Mouse (Mus musculus) lung, postnatal 0 days (tissue): ENCODE measurements at regions not wholly inside any gene's neighbourhood (a gene's known extent, or its start where the extent isn't known, plus 50 kb on each side); places are given as distances from the start of the nearest gene placed in this dataset.

ENCODE experiments used
- ATAC-seq: fragments of 200-750 bp; cut with Nextera tagmentation; 2 replicates; pipeline ENCODE4 v1.8.0; 2017; ENCODE audit warnings: moderate library complexity
- DNase-seq: peaks from one replicate; pipeline ENCODE4 v3.0.0-alpha.2; 2016; ENCODE audit warnings: low spot score
- H3K27ac ChIP-seq: fragments of 300-500 bp; sonication (generic); 2 replicates; pipeline ENCODE4 v1.5.1; 2014; ENCODE audit warnings: antibody characterized with exemption, mild to moderate bottlenecking, low read length, mixed read lengths
- H3K27me3 ChIP-seq: fragments of 300-500 bp; sonication (generic); replicated peaks from 2 replicates; pipeline ENCODE4 v1.6.1; 2014; ENCODE audit warnings: low read length, mixed read lengths; ENCODE audit not compliant: insufficient read depth
- H3K36me3 ChIP-seq: fragments of 300-500 bp; sonication (generic); 2 replicates; pipeline ENCODE4 v1.6.1; 2014; ENCODE audit warnings: low read length, mixed read lengths; ENCODE audit not compliant: insufficient read depth
- H3K4me1 ChIP-seq: fragments of 300-500 bp; sonication (generic); 2 replicates; pipeline ENCODE4 v1.6.1; 2014; ENCODE audit warnings: antibody characterized with exemption, low read depth, low read length, mixed read lengths; ENCODE audit not compliant: insufficient read depth
- H3K4me2 ChIP-seq: fragments of 300-500 bp; sonication (generic); replicated peaks from 2 replicates; pipeline ENCODE4 v1.6.1; 2014; ENCODE audit warnings: low read depth, mild to moderate bottlenecking, low read length, moderate library complexity, mixed read lengths
- H3K4me3 ChIP-seq: fragments of 300-500 bp; sonication (generic); 2 replicates; pipeline ENCODE4 v1.5.1; 2014; ENCODE audit warnings: low read depth, low read length
- H3K9ac ChIP-seq: fragments of 300-500 bp; sonication (generic); replicated peaks from 2 replicates; pipeline ENCODE4 v1.6.1; 2014; ENCODE audit warnings: low read depth, mild to moderate bottlenecking
- H3K9me3 ChIP-seq: fragments of 300-500 bp; sonication (generic); 2 replicates; pipeline ENCODE4 v1.6.1; 2016; ENCODE audit warnings: low read length, mixed read lengths
- CTCF ChIP-seq: IDR thresholded peaks from 2 replicates; pipeline ENCODE4 v1.5.1; 2016; ENCODE audit warnings: antibody characterized with exemption, mild to moderate bottlenecking
- EP300 ChIP-seq: IDR thresholded peaks from 2 replicates; pipeline ENCODE4 v1.6.1; 2016; ENCODE audit warnings: antibody characterized with exemption, mild to moderate bottlenecking, control low read depth
- WGBS: fragments of 180-500 bp; shearing (Covaris S2); extraction: QIAGEN DNeasy Blood & Tissue Kit; methylation state at CpG from one replicate; pipeline ENCODE4 v1.1.7; 2014; 5-methylcytosine and 5-hydroxymethylcytosine counted together

DNA sequence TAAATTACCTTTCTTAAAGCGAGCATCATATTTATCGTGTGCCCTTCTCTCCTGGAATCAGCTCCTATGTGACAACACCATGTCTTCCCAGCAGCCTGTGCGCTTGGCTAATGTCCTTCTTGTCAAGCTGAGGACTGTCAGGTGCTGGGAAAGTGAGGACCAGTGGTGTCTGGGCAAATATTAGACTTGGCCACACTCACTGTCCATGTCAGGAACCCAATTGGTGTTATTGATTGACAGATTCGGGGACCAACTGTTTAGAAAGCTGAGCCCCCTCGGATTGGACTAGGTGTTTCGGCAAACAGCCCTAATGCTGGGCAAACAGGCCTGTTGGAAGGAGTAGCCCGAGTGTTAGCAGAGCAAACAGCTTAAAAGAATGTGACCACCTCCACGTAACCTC lies 73.1 kb downstream of the Rplp1 start:
- Histone ChIP-seq H3K4me2 (no peak overlapping the region), H3K4me3 (no peak overlapping the region), H3K36me3 (no peaks in the 10 kb centered on the region), H3K9me3 (no peaks in the 10 kb centered on the region), H3K9ac (no peak overlapping the region), H3K4me1 (no peaks in the 10 kb centered on the region), H3K27me3 (0 out of 2 replicates have a peak, but pooled peaks cover 7% of the 10 kb centered on the region), H3K27ac (no peak overlapping the region)
- WGBS, result 61% methylated on average over 8 of the region's 8 CpGs
- DNase-seq (no peak), ATAC-seq (no peak)
- no peak for TF ChIP-seq EP300
- TF ChIP-seq CTCF, result no peak

DNA sequence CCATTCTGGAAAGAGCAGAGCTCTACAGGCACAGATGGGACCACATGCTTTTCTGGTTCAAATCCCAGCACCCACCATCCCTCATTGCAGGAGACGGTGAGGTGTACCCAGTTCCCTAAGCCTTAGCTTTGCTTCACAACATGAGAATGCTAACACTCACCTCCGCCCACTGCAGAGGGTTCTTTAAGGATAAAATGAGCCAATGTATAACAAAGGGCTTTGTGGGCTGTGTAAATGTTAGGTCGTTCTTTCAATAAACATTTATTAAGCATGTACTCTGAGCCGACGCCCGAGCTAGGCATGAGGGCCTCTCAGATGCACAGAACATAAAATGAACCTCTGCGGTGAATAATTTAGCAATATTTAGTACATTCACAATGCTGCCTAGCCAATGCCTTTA lies 74.0 kb downstream of the Rplp1 start:
- H3K36me3 ChIP-seq, result no peaks in the 10 kb centered on the region
- H3K4me2 ChIP-seq, result no peak overlapping the region
- ATAC-seq (peak; percentile 39), DNase-seq (peak; percentile 57)
- 44% methylated on average over 7 of the region's 7 CpGs for WGBS
- 0 out of 2 replicates have a peak, but pooled peaks cover 7% of the 10 kb centered on the region for H3K27me3 ChIP-seq
- H3K27ac ChIP-seq, result no peak overlapping the region
- TF ChIP-seq CTCF, result no peak
- no peak for TF ChIP-seq EP300
- H3K9ac ChIP-seq, result no peak overlapping the region
- no peak overlapping the region for H3K4me3 ChIP-seq
- no peaks in the 10 kb centered on the region for H3K4me1 ChIP-seq
- no peaks in the 10 kb centered on the region for H3K9me3 ChIP-seq

DNA sequence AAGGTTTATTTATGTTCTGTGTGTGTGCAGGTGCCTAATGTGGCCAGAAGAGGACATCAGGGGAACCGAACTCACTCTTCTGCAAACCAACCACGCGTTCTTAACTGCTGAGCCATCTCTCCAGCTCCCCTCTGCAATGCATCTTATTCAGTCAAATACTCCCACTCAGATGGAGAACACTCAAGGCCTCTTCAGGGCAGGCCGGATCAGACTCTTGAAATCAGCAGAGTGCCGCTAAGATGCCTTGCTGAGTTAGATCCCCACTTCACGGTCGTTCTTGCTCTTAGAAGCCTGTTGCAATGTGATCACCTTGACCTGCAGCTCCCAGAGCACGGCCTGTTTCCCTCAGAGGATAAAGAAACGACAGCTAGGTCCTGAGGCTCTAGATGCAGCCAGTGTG lies 81.1 kb downstream of the Rplp1 start:
- TF ChIP-seq EP300 (peak; percentile 82), CTCF (peak; percentile 15; the same call in 1 of the 2 replicates)
- DNase-seq (peak; percentile 92), ATAC-seq (peak; percentile 94)
- no peaks in the 10 kb centered on the region for H3K36me3 ChIP-seq
- H3K4me1 ChIP-seq, result no peaks in the 10 kb centered on the region
- peaks cover 2% of the 10 kb centered on the region; the same call in 1 of the 2 replicates for H3K27me3 ChIP-seq
- 42% methylated on average over 9 of the region's 9 CpGs for WGBS
- no peak overlapping the region for H3K27ac ChIP-seq
- H3K9me3 ChIP-seq, result no peaks in the 10 kb centered on the region
- H3K4me3 ChIP-seq, result no peak overlapping the region
- H3K4me2 ChIP-seq, result no peak overlapping the region
- no peak overlapping the region for H3K9ac ChIP-seq

DNA sequence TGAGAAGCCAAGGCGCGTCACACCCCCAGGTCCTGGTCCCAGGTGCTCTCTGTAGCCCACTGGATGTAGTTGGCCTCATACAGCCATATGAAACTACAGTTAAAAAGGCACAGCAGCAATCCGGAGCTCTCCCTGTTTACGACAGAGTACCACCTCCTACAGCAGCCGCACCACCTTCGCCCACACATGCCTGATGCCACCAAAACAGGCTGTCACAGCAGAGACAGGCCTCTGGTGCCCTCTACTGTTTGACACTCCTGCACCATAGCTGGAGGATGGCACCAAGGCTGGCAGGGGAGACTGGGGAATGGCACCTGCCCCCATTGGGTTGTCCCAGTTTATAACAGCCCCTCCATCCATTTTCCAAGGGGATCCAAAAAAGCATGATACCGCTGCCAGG lies 84.1 kb downstream of the Rplp1 start:
- peak; percentile 44; the same call in 1 of the 2 replicates for ATAC-seq

DNA sequence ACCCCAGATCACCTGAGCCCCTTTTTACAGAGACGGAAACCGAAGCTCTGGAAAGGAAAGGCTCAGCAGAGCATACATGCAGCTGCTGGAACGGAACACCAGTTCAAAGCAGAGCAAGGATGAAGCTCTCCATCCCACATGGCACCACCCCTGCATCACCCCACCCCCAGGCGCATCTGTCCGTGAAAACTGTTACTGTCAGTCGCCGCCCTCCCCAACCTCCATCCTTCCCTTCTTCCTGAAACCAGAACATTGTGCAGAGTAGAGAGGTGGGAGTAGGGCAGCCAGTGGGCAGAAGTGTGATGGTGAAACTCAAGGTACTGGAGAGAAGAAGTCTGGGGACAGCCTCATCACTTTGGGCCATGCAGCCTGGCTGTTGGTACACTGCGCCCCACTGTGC lies 84.6 kb downstream of the Rplp1 start:
- no peaks in the 10 kb centered on the region for H3K36me3 ChIP-seq
- no peak for ATAC-seq
- TF ChIP-seq CTCF (no peak), EP300 (no peak)
- no peaks in the 10 kb centered on the region for H3K4me1 ChIP-seq
- peaks cover 7% of the 10 kb centered on the region; the same call in 1 of the 2 replicates for H3K27me3 ChIP-seq
- no peak overlapping the region for H3K27ac ChIP-seq
- H3K9me3 ChIP-seq, result no peaks in the 10 kb centered on the region
- DNase-seq, result no peak
- 76% methylated on average over 8 of the region's 8 CpGs for WGBS
- no peak overlapping the region for H3K4me3 ChIP-seq
- H3K4me2 ChIP-seq, result no peak overlapping the region
- no peak overlapping the region for H3K9ac ChIP-seq

More for the DNA sequence above, 84.1 kb downstream of the Rplp1 start:
- Histone ChIP-seq H3K27ac (no peak overlapping the region), H3K4me1 (no peaks in the 10 kb centered on the region), H3K9ac (no peak overlapping the region), H3K9me3 (no peaks in the 10 kb centered on the region), H3K4me2 (no peak overlapping the region), H3K36me3 (no peaks in the 10 kb centered on the region), H3K4me3 (no peak overlapping the region), H3K27me3 (peaks cover 7% of the 10 kb centered on the region; the same call in 1 of the 2 replicates)
- whole genome bisulfite sequencing, result 73% methylated on average over 7 of the region's 7 CpGs
- TF ChIP-seq EP300 (no peak), CTCF (peak; percentile 87)
- peak; percentile 58 for DNase-seq

DNA sequence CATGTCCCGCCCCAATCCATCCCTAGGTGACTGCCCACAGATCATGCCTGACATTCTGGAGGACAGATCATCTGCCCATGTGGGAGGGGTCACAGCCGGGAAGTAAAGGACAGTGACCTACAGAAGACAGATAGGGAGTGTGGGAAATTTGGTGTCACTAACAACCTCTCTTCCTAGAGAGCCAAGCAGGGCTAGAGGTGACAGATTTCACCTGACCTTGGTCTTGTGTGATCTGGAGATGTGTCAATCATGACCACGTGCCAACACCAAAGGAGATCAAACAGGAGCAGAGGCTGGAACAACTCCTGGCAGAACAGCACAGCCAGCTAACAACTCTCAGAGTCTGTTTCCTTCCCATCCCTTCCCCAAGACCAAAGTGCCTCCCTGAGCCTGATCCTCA lies 85.0 kb downstream of the Rplp1 start:
- DNase-seq (no peak), ATAC-seq (no peak)
- no peak overlapping the region for H3K27ac ChIP-seq
- H3K4me3 ChIP-seq, result no peak overlapping the region
- no peaks in the 10 kb centered on the region for H3K9me3 ChIP-seq
- no peak for TF ChIP-seq CTCF
- TF ChIP-seq EP300, result no peak
- H3K9ac ChIP-seq, result no peak overlapping the region
- 79% methylated on average over 3 of the region's 3 CpGs for WGBS
- H3K4me2 ChIP-seq, result no peak overlapping the region
- peaks cover 7% of the 10 kb centered on the region; the same call in 1 of the 2 replicates for H3K27me3 ChIP-seq
- H3K4me1 ChIP-seq, result no peaks in the 10 kb centered on the region
- H3K36me3 ChIP-seq, result no peaks in the 10 kb centered on the region

DNA sequence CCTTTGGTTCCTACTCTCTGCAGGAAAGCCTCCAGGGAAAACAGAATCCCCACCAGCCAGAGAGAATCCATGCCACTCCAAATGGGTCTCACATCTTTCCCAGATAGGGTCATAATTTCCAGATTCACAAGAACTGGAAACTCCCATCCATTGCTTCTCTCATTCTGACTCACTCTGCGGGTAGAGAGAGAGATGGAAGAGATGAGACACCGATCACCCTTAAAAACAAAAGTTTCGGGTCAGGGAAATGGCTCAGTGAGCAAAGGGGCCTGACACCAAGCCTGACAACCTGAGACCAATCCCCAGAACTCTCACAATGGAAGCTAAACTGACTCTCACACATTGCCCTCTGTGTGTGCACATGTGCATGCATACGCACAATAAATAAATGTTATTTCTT lies 86.6 kb downstream of the Rplp1 start:
- Histone ChIP-seq H3K4me3 (no peak overlapping the region), H3K4me1 (no peaks in the 10 kb centered on the region), H3K4me2 (no peak overlapping the region), H3K9ac (no peak overlapping the region), H3K36me3 (no peaks in the 10 kb centered on the region), H3K9me3 (no peaks in the 10 kb centered on the region), H3K27me3 (peaks cover 7% of the 10 kb centered on the region; the same call in 1 of the 2 replicates), H3K27ac (no peak overlapping the region)
- DNase-seq, result no peak
- TF ChIP-seq EP300 (no peak), CTCF (no peak)
- WGBS, result 92% methylated on average over 4 of the region's 4 CpGs
- no peak for ATAC-seq
